Mouse (Mus musculus) adipocyte (in vitro differentiated cells): ENCODE measurements around the gene Best1.
"Not testable (repeated sequence)": the region's sequence is repeated elsewhere in the genome, so short reads cannot be mapped to it uniquely, and the experiment has no call there.

Source experiments
- DNase-seq: peaks from one replicate; pipeline ENCODE4 v3.0.0-alpha.2; 2016; ENCODE audit warnings: low spot score

Best1 gene

GRCm38 (mm10) chr19:9989884-9990256 lies 11.6 kb downstream of the Best1 start:
- no peak for DNase-seq

- DNase-seq = peak; percentile 64
These were observed 12.1 kb downstream of the Best1 start for GRCm38 (mm10) chr19:9989171-9989883.

GRCm38 (mm10) chr19:9987593-9987992 lies 13.8 kb downstream of the Best1 start:
- DNase-seq = no peak

- DNase-seq = no peak
These were observed 14.2 kb downstream of the Best1 start for GRCm38 (mm10) chr19:9987192-9987591.

DNA sequence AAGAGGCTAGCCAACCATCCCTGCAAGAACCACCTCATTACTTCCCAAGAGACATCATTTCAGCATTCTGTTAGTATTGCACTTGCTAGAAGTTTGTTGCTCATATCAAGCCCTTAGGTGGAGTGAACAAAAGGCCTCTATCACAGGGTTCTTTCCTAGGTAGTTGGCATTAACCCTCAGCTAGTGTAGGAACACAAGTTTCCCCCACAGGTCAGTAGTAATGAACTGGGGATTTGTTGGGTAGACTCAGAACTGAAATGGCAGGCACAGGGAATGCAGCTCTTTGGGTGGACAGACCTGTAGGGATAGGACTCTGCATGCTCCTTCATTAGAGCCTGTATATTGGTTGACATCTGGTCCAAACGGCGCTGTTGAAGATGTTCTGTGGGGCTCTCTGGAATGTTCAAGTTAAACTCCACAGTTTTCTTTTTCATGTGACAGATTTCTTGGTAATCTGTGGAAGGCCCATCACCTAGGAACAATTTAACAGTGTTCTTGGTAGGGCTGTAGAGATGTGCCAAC lies 15.5 kb downstream of the Best1 start:
- DNase-seq = peak; percentile 31

DNA sequence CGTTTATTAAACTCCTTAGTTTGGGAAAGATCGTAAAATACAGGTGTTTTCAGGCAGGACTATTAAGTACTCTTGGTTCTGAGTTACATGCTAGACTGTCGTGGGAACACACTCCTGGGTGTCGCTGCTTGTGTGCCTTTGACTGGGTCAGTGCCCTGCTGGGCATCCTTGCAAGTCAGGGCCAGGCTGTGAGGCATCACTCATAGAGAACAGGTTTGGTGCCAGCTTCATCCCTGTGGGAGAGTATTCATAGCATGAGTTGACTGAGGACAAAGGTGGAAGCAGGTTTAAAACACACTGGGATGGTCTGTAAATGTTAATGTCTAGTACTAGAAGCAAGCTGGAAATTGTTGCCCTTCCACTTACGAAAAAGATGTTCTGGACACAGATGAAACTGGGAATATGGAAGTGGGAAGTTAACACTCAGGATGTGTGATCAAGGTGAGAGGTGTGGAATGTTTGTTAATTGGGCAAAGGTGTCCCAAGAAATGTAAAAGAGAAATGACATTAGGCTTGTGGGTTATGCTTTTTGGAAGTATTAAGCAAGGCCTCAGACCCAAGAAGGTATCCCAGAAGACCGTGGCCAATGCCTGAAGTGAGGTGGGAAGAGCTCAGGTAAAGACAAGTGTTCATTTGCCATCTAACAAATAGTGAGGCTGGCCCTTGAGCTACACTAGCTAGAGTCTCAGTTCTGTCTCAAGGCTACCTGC lies 16.1 kb downstream of the Best1 start:
- DNase-seq = peak; percentile 28

- no peak for DNase-seq
These were observed 17.1 kb downstream of the Best1 start for GRCm38 (mm10) chr19:9984111-9985055.

- peak; percentile 72 for DNase-seq
These were observed 18.4 kb downstream of the Best1 start for GRCm38 (mm10) chr19:9982852-9983542.

DNA sequence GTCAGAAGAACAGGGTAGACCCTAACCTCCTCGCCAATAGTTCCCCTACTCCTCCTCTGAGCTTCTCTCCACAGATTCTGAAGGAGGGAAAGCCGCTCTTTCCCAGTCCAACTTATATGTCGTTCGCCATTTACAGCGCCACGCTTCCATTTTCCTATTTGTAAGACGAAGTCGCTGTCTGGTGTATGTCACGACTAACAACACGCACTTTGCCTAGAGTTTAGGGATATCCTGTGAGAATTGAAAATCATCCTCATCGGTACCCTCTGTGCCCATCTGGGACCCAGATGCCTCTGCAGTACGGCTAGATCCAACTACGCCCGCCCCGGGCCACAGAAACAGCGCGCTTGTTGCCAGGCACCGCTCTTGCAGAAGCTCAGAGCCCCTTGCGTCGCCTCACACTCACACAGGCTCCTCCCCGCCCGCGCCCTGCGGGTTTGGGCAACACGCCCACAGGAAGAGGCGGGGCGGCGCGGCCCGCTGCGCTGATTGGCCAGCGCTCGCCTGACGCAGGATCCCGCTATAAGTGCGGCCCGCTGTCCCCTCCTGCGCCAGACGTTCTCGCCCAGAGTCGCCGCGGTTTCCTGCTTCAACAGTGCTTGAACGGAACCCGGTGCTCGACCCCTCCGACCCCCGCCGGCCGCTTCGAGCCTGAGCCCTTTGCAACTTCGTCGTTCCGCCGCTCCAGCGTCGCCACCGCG lies 19.1 kb downstream of the Best1 start:
- DNase-seq = peak; percentile 96

GRCm38 (mm10) chr19:9981621-9982020 lies 19.8 kb downstream of the Best1 start:
- no peak for DNase-seq

DNA sequence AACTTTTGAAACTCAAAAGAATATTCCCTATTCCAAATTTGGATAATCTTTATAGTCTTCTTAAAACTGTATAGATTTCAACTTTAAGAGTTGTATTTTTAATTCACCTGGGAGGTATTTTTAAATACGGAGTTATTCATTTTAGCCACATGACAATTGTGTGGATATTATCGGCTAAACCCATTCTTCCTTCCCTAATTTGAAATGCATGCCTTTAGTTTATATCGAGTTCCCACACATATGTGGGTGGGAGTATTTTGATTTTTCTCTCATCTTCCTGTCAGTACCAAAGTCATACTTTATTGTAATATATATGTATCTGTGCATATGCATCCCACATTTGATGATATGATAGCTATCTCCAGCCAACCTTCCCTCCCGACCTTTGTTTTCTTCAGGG lies 21.2 kb downstream of the Best1 start, which contains the start of gene Fth1:
TSS of gene Fth1 (plus strand) at position 341 of the 400 bp plus-strand sequence.
- DNase-seq = no peak

DNA sequence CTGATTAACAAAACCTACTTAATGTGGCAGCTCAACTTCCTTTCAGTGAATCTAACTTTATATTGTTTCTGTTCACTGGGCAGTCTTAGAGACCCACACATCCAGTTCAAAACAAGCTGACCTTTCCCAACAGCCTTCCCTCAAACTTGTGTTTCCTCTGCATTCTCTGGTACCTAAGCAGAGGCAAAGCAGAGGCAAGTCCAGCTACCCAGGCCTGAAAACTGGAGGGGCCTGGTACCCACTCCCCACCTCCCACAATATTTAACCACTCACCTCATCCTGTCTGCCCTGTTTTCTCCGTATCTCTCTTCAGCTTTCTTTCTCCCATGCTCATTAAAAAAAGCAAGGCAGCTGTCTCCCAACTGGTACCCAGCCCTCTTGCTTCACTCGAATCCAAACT lies 22.3 kb downstream of the Best1 start:
- no peak for DNase-seq

DNA sequence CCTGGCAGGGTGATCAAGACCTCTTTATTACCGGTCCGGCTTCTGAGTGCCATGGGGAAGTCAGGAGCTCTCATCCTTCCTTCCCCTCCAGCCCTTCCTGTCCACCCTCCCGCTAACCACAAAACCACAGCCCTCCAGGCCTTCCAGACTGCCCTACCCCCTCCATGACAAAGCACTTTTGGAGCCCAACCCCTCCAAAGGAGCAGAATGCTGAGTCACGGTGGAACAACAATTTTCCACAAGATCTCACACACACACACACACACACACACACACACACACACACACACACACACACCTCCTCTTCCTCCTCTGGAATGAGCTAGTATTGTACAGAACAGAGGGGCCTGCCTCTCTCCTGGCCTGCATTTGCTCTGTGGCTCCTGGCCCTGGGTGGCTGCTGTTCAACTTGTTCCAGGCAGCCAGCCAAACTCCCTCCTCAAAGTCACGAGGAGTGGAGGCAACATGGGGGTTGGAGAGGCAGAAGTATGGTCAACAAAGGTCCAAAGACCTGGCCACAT lies 22.9 kb downstream of the Best1 start:
- peak; percentile 96 for DNase-seq

DNA sequence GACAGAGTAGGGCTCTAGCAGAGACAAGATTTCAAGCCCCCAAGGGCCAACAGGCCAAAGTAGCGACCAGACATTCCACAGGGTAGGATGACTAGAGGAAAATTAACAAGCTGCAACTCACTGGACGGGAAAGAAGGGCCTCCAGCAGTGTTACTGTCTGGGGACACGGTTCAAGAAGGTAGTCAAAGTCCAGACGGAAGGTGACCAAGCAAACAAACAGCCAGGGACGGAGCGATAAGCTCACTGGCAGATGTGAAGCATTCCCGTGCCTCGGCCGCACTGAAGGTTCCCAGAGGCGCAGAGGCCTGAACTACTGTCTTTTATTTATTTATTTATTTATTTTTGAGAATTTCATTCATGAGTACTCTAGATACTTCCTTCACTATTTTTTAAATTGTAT lies 24.3 kb downstream of the Best1 start:
- no peak for DNase-seq

GRCm38 (mm10) chr19:9974853-9975252 lies 26.6 kb downstream of the Best1 start:
- DNase-seq = not testable (repeated sequence)

DNA sequence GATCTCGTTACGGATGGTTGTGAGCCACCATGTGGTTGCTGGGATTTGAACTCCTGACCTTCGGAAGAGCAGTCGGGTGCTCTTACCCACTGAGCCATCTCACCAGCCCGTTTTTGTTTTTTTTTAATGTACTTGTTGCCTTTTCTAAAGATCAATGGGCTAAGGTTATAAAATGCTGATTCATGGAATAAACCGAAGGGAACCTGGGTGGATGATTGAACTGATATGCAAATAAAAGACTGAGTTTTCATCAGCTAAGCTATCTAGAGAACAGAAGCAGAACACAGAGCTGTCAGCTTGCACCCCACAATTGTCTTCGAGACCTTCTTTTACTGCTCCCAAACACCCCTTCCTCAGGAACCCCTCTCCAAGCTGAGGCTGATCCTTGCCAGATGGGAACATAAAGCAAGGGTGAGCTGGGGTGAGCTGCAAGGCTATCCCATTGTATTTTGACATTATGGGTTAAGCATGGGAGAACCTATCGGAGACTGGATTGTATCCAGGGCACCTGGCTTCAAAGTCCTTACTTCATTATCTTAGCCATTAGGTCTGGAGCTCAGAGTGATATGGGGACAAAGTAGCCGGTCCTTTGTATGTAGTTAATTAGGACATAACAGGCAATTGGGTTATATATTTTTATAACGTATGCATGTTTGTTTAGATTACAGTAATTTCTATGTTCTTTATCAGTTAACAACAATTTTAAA lies 33.2 kb downstream of the Best1 start:
- DNase-seq = no peak

- DNase-seq = no peak
These were observed 35.2 kb downstream of the Best1 start for GRCm38 (mm10) chr19:9966096-9966867.

GRCm38 (mm10) chr19:9964205-9964916 lies 37.1 kb downstream of the Best1 start:
- no peak for DNase-seq

- no peak for DNase-seq
These were observed 40.7 kb downstream of the Best1 start for GRCm38 (mm10) chr19:9960769-9961168.
